Mouse (Mus musculus): Measurements from ENCODE around the gene Ywhah. TPM values are rescaled to one million over a fixed set of nuclear protein-coding genes. Genes with fewer than 3 reads are reported as not detected.
"Not testable (repeated sequence)": the region's sequence is repeated elsewhere in the genome, so short reads cannot be mapped to it uniquely, and the experiment has no call there.

The Ywhah gene
- polyA plus RNA-seq, 1 experiment from 2014 or later: 732 TPM

DNA sequence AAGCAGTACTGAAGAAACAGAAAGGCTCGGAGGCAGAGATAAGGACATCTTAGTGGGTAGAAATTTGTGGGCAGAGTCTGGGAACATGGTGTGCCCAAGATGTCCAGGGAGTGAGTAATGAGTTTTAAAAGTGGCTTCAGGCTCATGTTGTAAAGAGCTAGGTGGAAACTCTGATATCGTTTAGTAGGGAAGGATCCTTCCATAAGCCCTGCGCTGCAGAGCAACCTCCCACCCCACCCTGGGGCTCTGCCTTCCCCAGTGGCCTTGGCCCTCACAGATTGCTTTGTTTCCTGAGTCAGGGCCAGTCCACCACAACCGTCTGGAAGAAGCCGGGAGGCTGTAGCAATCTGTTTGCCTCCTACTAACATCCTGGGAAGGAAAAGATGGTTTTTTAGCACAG lies 3.0 kb upstream of the Ywhah start:
- no peak overlapping the region for H3K4me3 ChIP-seq
- H3K9ac ChIP-seq: no peak overlapping the region
- H3K4me1 ChIP-seq (replicated peaks): peaks cover 33% of the 10 kb centered on the region
- no peak overlapping the region for H3K27ac ChIP-seq (replicated peaks)
- no peak for ATAC-seq (ENCODE audit: low read depth)
- H3K4me2 ChIP-seq: no peak overlapping the region
- H3K36me3 ChIP-seq: no peaks in the 10 kb centered on the region
- no peaks in the 10 kb centered on the region for H3K9me3 ChIP-seq
- H3K27me3 ChIP-seq: no peaks in the 10 kb centered on the region
- 71% methylated on average over 5 of the region's 5 CpGs for WGBS

DNA sequence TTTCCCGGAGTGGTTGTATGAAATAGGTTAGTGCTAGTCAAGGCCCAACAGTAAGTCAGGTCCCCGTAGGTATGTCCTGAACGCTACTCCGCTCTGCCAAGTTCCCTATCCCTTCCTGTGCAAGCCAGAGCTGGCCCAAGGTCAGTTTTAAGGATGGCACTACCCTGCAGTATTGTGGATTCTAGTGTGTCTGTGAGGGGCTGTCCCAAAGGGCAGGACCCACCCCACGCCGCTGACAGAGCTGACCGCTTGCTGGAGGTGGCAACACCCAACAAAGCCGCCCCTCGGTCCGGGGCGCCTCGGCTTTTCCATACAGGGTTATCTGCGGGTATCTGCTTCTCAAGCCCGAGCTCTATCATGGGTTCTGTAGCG lies 441 bp upstream of the Ywhah start:
- H3K27ac ChIP-seq (replicated peaks): peak overlapping the region; percentile 100
- ATAC-seq (ENCODE audit: low read depth): peak; percentile 64
- H3K4me3 ChIP-seq: peak overlapping the region; percentile 72
- peaks cover 42% of the 10 kb centered on the region for H3K4me1 ChIP-seq (replicated peaks)
- peak overlapping the region; percentile 72 for H3K4me2 ChIP-seq
- 2% methylated on average over 15 of the region's 15 CpGs for WGBS
- H3K9me3 ChIP-seq: no peaks in the 10 kb centered on the region
- H3K9ac ChIP-seq: peak overlapping the region; percentile 86
- H3K27me3 ChIP-seq: no peaks in the 10 kb centered on the region
- 0 out of 2 replicates have a peak, but pooled peaks cover 9% of the 10 kb centered on the region for H3K36me3 ChIP-seq

DNA sequence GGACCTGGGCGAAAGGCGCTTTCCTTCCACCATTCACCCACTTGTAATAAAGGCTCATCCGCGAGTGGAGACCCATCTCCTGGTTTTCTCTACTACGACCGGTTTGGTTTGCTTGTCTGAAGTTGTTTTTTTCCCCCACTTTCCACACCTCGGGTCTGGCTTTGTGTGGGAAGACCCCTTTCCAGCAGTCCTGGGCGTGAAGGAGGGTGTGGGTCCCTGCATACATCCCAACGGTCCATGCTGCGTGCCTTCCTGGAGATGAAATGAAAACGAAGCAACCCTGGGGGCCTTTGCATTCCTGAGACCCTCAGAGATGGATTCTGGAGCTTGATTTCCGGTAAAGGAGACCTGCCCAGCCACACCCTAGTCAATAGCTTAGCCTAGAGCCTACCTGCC lies 808 bp downstream of the Ywhah start:
- Histone ChIP-seq H3K27ac (replicated peaks) (peak overlapping the region; percentile 100), H3K27me3 (no peaks in the 10 kb centered on the region), H3K4me3 (peak overlapping the region; percentile 72), H3K36me3 (peaks cover 19% of the 10 kb centered on the region; the same call in 1 of the 2 replicates), H3K4me1 (replicated peaks) (peaks cover 54% of the 10 kb centered on the region), H3K4me2 (peak overlapping the region; percentile 90), H3K9ac (peak overlapping the region; percentile 98), H3K9me3 (no peaks in the 10 kb centered on the region)
- 0% methylated on average over 12 of the region's 12 CpGs for WGBS
- no peak for ATAC-seq (ENCODE audit: low read depth)

DNA sequence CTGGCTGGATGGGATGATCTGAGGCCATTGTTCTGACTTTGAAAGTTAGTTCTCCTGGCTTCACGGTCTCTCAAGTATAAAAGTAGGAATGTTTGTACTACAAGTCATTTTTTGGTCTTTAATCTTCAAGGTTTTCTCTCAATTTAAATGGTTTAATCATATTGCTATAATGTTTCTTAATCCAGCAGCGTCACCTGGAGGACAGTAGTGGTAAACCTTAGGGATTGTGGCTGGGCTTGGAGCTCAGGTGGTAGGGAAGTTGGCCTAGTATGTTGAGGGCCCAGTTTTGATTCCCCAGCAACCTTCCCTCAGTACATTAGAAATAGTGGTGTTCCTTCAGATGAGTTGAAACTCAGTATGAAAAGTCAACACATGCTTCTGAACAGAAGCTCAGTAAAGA lies 3.0 kb downstream of the Ywhah start:
- Histone ChIP-seq H3K4me2 (peak overlapping the region; percentile 90), H3K27ac (replicated peaks) (no peak overlapping the region), H3K36me3 (peaks cover 27% of the 10 kb centered on the region), H3K4me1 (replicated peaks) (peaks cover 62% of the 10 kb centered on the region), H3K4me3 (peak overlapping the region; percentile 8; the same call in 1 of the 2 replicates), H3K27me3 (no peaks in the 10 kb centered on the region), H3K9ac (0 out of 2 replicates have a peak overlapping the region, but pooled peaks have one; percentile 26), H3K9me3 (no peaks in the 10 kb centered on the region)
- ATAC-seq (ENCODE audit: low read depth): no peak
- WGBS: 86% methylated on average over 2 of the region's 2 CpGs

DNA sequence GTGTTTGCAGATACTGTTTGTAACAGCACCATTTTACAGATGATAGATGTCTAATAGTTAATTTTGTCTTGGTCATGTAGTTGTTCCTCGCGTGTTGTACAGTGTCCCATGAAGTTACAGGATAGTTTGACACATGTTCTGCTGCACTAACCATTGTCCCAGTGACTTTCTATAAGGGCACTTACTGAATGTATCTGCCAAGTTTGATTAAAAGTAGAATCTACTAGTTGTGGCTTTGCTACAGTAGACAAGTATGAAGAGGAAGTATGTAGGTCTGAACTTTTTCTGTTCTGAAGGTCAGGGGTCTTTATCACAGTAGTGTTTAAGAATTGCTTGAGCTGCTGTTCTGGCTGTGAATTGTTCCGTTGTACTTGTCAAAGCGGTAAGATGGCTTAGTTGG lies 4.7 kb downstream of the Ywhah start:
- no peak overlapping the region for H3K4me3 ChIP-seq
- H3K9me3 ChIP-seq: no peaks in the 10 kb centered on the region
- H3K27ac ChIP-seq (replicated peaks): no peak overlapping the region
- H3K9ac ChIP-seq: no peak overlapping the region
- 94% methylated on average over 4 of the region's 4 CpGs for WGBS
- no peaks in the 10 kb centered on the region for H3K27me3 ChIP-seq
- H3K4me2 ChIP-seq: 0 out of 2 replicates have a peak overlapping the region, but pooled peaks have one; percentile 3
- H3K4me1 ChIP-seq (replicated peaks): peaks cover 54% of the 10 kb centered on the region
- peaks cover 37% of the 10 kb centered on the region for H3K36me3 ChIP-seq
- ATAC-seq (ENCODE audit: low read depth): no peak

DNA sequence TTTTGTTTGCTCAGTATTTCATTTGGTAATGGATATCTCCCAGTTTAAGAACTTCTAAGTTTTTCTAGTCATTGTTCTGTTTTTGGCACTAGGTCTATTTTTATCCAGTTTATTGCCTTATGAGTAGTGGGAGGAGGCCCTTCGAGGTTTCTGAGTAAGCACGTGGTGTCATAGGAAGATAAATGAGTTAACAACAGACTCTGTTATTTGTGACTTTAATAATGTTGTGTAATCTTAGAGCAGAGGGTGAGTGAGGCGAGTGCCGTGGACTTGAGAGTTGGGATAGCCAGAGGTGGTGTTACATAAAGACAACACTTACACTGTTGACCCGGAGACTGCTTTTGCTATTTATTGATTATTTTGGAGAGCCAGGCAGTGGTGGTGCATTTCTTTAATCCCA lies 5.9 kb downstream of the Ywhah start:
- Histone ChIP-seq H3K9ac (no peak overlapping the region), H3K4me3 (no peak overlapping the region), H3K9me3 (no peaks in the 10 kb centered on the region), H3K27me3 (no peaks in the 10 kb centered on the region), H3K36me3 (peaks cover 47% of the 10 kb centered on the region), H3K27ac (replicated peaks) (no peak overlapping the region), H3K4me2 (no peak overlapping the region), H3K4me1 (replicated peaks) (peaks cover 58% of the 10 kb centered on the region)
- 71% methylated on average over 5 of the region's 5 CpGs for WGBS
- no peak for ATAC-seq (ENCODE audit: low read depth)

DNA sequence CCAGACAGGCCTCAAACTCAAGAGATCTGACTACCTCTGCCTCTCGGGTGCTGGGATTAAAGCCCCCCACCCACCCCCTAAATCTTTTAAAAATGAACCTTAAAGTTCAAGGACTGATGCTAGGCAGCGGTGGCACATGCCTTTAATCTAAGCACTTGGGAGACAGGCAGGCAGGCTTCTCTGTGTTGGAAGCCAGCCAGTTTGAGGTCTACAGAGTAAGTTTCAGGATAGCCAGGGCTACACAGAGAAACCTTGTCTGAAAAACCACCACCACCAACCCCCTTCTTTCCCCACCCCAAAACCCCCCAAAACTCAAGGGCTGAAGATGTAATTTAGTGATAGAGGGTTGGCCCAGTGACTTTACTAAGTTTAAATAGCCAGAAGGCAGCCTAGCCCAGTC lies 10.0 kb downstream of the Ywhah start:
- no peak overlapping the region for H3K4me2 ChIP-seq

DNA sequence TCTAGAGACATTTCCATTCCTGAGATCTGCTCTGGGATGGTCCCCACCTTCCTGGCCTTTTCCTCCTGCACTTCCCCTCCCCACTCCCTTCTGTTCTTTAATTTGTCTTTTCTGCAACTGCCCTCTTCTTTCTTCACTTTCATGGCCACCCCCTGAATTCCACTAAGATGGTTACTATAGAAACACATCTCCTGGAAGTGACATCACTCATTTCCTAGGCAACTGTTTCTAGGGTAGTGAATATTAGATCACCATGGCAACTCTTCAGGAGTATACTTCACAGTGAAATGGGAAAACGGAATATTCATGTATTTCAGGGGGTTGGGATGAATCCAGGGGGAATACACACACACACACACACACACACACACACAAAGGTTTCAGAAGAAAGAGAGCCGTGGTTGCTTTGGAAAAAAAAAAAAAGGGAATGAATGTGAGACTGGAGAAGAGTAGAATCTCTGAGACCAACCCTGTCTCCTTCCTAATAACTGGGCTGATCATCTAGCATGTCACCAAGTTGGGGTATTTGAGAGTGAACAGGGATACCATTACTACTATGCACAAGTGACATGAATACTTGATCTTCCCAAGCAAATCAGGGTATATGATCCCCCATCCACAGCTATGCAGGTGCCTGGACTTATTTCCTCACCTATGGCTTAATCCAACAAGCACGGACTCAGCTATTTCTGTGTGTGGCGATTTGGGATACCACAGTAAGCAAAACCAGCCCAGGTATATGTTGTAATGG lies 12.0 kb downstream of the Ywhah start:
- H3K9me3 ChIP-seq: no peaks in the 10 kb centered on the region
- H3K36me3 ChIP-seq: peaks cover 26% of the 10 kb centered on the region
- no peak overlapping the region for H3K9ac ChIP-seq
- H3K4me1 ChIP-seq (replicated peaks): peaks cover 27% of the 10 kb centered on the region
- peak overlapping the region; percentile 56 for H3K27ac ChIP-seq (replicated peaks)
- peak; percentile 68; the same call in 1 of the 2 replicates for ATAC-seq (ENCODE audit: low read depth)
- H3K27me3 ChIP-seq: no peaks in the 10 kb centered on the region
- H3K4me3 ChIP-seq: no peak overlapping the region
- 52% methylated on average over 4 of the region's 4 CpGs for WGBS
- H3K4me2 ChIP-seq: no peak overlapping the region

More for the DNA sequence above, 10.0 kb downstream of the Ywhah start:
- Histone ChIP-seq H3K36me3 (peaks cover 35% of the 10 kb centered on the region), H3K4me3 (no peak overlapping the region), H3K4me1 (replicated peaks) (peaks cover 43% of the 10 kb centered on the region), H3K27me3 (no peaks in the 10 kb centered on the region), H3K27ac (replicated peaks) (no peak overlapping the region), H3K9ac (no peak overlapping the region), H3K9me3 (no peaks in the 10 kb centered on the region)
- 80% methylated on average over 2 of the region's 2 CpGs for WGBS
- no peak for ATAC-seq (ENCODE audit: low read depth)

DNA sequence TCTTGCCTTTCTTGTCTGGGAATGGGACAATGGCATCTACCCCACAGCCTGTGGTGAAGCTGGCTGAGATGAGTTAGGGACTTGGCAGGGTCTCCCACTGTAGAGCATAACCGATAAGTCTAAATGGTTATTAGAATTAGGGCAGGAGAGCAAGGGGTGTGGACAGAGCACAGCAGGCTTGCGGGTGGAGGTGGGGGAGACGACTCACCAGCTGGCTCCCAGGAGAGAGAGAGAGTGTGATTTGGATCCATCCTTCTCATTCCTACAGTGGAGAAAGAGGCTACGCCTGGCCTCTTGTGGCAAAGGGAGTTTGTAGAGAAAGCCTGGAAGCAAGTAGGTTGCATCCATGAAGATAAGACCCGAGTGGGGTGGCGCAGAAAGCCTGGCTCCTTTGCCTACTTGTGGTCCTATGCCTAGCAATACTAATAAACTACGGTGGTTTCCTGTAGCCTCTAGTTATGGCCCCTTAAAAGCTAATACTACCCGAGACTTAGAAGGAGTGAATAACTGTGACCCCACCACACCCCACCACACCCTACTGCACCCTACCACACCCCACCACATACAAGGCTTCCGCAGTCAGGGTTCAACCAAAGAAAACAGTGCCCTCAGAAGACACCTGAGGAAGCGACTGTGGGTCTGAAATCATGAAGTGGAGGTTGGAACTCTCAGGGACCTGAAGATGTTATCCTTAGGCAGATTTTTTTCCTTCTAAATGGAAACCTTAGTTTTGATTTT lies 13.6 kb downstream of the Ywhah start:
- ATAC-seq (ENCODE audit: low read depth): no peak
- no peak overlapping the region for H3K27ac ChIP-seq (replicated peaks)

DNA sequence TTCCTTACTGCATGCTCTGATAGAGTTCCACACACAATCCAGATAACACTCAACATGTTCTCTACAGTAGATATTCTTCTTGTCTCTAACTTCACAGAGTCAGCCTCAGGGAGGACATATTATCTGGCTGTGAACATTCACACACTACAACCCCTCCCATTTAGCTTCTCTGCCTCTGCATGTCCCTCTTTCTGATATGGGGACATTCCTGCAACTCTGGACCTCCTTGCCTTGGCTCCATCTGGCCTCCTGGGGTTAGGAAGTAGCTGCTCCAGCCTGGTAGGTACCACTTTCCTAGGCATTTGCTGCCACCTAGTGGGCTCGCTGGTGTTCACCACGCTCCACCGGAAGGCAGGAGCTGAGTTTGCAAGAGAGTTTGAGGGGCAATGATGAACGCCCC lies 14.5 kb downstream of the Ywhah start:
- peak; percentile 42 for ATAC-seq (ENCODE audit: low read depth)
- WGBS: 1% methylated on average over 4 of the region's 4 CpGs

More for the DNA sequence above, 13.6 kb downstream of the Ywhah start:
- no peaks in the 10 kb centered on the region for H3K27me3 ChIP-seq
- H3K4me2 ChIP-seq: no peak overlapping the region
- H3K9me3 ChIP-seq: no peaks in the 10 kb centered on the region
- H3K9ac ChIP-seq: no peak overlapping the region
- 87% methylated on average over 10 of the region's 10 CpGs for WGBS
- H3K4me3 ChIP-seq: no peak overlapping the region
- peaks cover 27% of the 10 kb centered on the region for H3K4me1 ChIP-seq (replicated peaks)
- H3K36me3 ChIP-seq: peaks cover 16% of the 10 kb centered on the region

DNA sequence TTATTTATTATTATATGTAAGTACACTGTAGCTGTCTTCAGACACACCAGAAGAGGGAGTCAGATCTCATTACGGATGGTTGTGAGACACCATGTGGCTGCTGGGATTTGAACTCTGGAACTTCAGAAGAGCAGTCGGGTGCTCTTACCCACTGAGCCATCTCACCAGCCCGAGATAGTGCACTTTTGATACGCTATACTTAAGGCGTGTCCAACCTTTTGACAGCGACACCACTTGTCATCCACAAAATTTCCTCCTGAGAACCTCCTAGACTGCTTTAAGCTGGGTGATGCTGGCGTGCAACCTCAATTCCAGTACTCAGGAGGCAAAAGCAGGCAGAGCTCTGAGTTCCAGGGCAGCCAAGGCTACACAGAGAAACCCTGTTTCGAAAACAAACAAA lies 15.0 kb downstream of the Ywhah start:
- 44% methylated on average over 8 of the region's 8 CpGs for WGBS
- not testable (repeated sequence) for H3K9me3 ChIP-seq; H3K27me3 ChIP-seq; H3K36me3 ChIP-seq; H3K4me2 ChIP-seq; H3K4me3 ChIP-seq; ATAC-seq (ENCODE audit: low read depth); H3K9ac ChIP-seq; H3K27ac ChIP-seq (replicated peaks)
- peaks cover 27% of the 10 kb centered on the region for H3K4me1 ChIP-seq (replicated peaks)

More for the DNA sequence above, 14.5 kb downstream of the Ywhah start:
- H3K4me2 ChIP-seq: no peak overlapping the region
- no peak overlapping the region for H3K9ac ChIP-seq
- H3K4me1 ChIP-seq (replicated peaks): peaks cover 27% of the 10 kb centered on the region
- H3K27ac ChIP-seq (replicated peaks): no peak overlapping the region
- H3K4me3 ChIP-seq: no peak overlapping the region
- peaks cover 12% of the 10 kb centered on the region for H3K36me3 ChIP-seq
- no peaks in the 10 kb centered on the region for H3K9me3 ChIP-seq
- no peaks in the 10 kb centered on the region for H3K27me3 ChIP-seq

DNA sequence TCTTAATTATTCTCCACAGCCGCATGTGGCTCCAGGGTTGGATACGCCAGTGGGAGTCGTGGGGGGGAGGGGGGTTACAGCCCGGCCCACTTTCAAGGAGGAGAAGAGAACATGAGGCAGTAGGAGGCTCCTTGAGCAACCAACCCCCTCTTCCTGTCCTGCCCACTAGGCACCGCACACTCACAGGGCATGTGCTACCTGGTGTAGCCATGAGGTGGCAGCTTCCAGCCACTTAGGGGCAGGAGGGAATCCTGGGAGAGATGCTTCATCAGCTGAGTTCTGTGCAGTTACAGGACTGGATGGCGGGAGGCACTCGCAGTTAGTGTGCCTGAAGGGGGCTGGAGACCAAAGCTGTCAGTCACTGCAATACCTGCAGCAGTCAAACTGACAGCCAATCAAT lies 15.5 kb downstream of the Ywhah start:
- Histone ChIP-seq H3K4me2 (no peak overlapping the region), H3K4me1 (replicated peaks) (peaks cover 26% of the 10 kb centered on the region), H3K9me3 (no peaks in the 10 kb centered on the region), H3K36me3 (peaks cover 2% of the 10 kb centered on the region; the same call in 1 of the 2 replicates), H3K9ac (no peak overlapping the region), H3K27ac (replicated peaks) (no peak overlapping the region), H3K27me3 (no peaks in the 10 kb centered on the region), H3K4me3 (no peak overlapping the region)
- 17% methylated on average over 7 of the region's 7 CpGs for WGBS
- no peak for ATAC-seq (ENCODE audit: low read depth)

All from neural tube, embryonic 13.5 days (tissue).